23 mouse cellular contexts compared by ENCODE assay signal in the genomic region with DNA sequence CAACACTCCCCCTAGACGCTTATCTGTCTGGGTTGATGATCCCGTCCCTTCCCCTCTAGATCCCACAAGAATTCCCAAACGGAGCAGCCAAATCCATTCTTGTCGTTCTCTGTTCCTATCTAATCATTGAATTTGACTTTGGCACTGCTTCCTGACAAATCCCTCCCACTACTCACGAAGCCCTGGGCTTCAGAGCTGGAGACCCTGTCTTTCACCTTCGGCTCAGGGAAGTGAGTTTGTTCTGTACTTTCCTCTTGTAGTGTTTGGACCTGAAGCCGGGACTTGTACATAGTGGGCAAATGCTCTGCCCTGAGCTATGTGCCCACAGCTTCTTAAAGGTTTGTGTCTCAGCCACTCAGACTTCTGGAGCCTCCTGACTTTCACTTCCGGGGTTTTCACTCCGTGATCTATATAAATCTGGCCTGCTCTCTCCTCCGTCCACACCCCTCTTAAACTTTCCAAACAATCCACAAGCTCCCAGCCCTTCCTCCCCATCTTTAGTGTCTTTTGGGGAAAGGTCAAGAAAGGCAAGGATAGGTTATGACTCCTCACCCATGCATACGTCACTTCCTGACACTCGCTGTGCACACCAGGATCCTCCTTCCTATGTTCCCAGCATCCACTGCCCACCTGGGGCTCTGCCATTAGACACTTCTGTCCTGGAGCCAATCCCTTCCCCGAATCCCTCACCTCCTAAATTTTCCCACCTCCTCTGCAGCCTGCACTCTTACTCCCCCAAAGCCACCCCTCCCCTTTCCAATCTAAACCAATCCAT.
A peak's percentile ranks its signal among the peaks of the same experiment; 100 is the strongest.
DNase-seq lines count a peak whose midpoint lies in the region; ATAC-seq and TF ChIP-seq lines count a peak whose summit lies in the region.
"Had no signal": no experiment of that assay in that cellular context is flagged by ENCODE, and none has a peak within 500 bp of the region (broad histone marks: within the 10 kb centered on the region; RNA-seq: fewer than 3 reads in every experiment).

No protein-coding gene starts in this region.

- no peaks in the 10 kb centered on the region for H3K9me3 ChIP-seq in embryonic facial prominence, embryonic 13.5 days
- no peaks in the 10 kb centered on the region for H3K9me3 ChIP-seq in embryonic facial prominence, embryonic 10.5 days
- H3K9me3 ChIP-seq in heart, postnatal 0 days (replicated peaks; ENCODE audit: control insufficient read depth, low read length): no peaks in the 10 kb centered on the region
- H3K9me3 ChIP-seq in heart, embryonic 11.5 days (replicated peaks; ENCODE audit: control insufficient read depth, low read length): no peaks in the 10 kb centered on the region
- H3K9me3 ChIP-seq in lung, embryonic 16.5 days (ENCODE audit: control insufficient read depth, low read length): no peaks in the 10 kb centered on the region
- no peaks in the 10 kb centered on the region for H3K9me3 ChIP-seq in stomach, postnatal 0 days (ENCODE audit: control insufficient read depth, low read length)
- H3K9me3 ChIP-seq: liver, embryonic 13.5 days; neural tube, embryonic 13.5 days; stomach, embryonic 15.5 days had no signal

- no peak for TF ChIP-seq CTCF in heart, postnatal 0 days (IDR thresholded peaks at IDR 0.05; ENCODE audit: low read depth)
- TF ChIP-seq CTCF in stomach, postnatal 0 days (IDR thresholded peaks at IDR 0.05; ENCODE audit: low read depth): no peak

- H3K4me1 ChIP-seq in embryonic facial prominence, embryonic 13.5 days: peaks cover 17% of the 10 kb centered on the region
- peaks cover 16% of the 10 kb centered on the region for H3K4me1 ChIP-seq in embryonic facial prominence, embryonic 10.5 days
- H3K4me1 ChIP-seq in heart, postnatal 0 days (ENCODE audit: control insufficient read depth, insufficient read depth): peaks cover 9% of the 10 kb centered on the region; the same call in 1 of the 2 replicates
- H3K4me1 ChIP-seq in heart, embryonic 11.5 days (ENCODE audit: control insufficient read depth, insufficient read depth, low read length): no peaks in the 10 kb centered on the region
- peaks cover 8% of the 10 kb centered on the region; the same call in 1 of the 2 replicates for H3K4me1 ChIP-seq in lung, embryonic 16.5 days (replicated peaks; ENCODE audit: control insufficient read depth, insufficient read depth, low read length)
- no peaks in the 10 kb centered on the region for H3K4me1 ChIP-seq in stomach, postnatal 0 days (replicated peaks; ENCODE audit: control insufficient read depth, insufficient read depth)

- no peak for DNase-seq in embryonic facial prominence, embryonic 10.5 days (ENCODE audit: low spot score)
- peak; percentile 5 for DNase-seq in heart, postnatal 0 days (ENCODE audit: low spot score)
- DNase-seq in lung, postnatal 14 days: no peak
- no peak for DNase-seq in stomach, postnatal 0 days (ENCODE audit: low spot score)
- no peak for DNase-seq in frontal cortex, postnatal 36 days (ENCODE audit: low spot score in 2 of 2)
- DNase-seq: adrenal gland, postnatal 25 days; cerebellum, adult 2 months; gastrocnemius, postnatal 14 days; heart, postnatal 4 days; kidney, adult 9 months; left cerebral cortex, postnatal 4 days; liver, embryonic 13.5 days; thymus, postnatal 25 days had no signal

- H3K4me3 ChIP-seq in embryonic facial prominence, embryonic 13.5 days: no peak overlapping the region
- H3K4me3 ChIP-seq in embryonic facial prominence, embryonic 10.5 days: no peak overlapping the region
- no peak overlapping the region for H3K4me3 ChIP-seq in heart, postnatal 0 days (ENCODE audit: low read depth, low read length)
- H3K4me3 ChIP-seq in heart, embryonic 11.5 days (ENCODE audit: low read depth, low read length): no peak overlapping the region
- H3K4me3 ChIP-seq in lung, embryonic 16.5 days (ENCODE audit: low read length): no peak overlapping the region
- no peak overlapping the region for H3K4me3 ChIP-seq in stomach, postnatal 0 days (ENCODE audit: low read depth, low read length)
- H3K4me3 ChIP-seq: layer of hippocampus, adult 2 months; liver, embryonic 13.5 days; neural tube, embryonic 13.5 days; stomach, embryonic 15.5 days had no signal

- no peak overlapping the region for H3K9ac ChIP-seq in embryonic facial prominence, embryonic 13.5 days
- H3K9ac ChIP-seq in heart, postnatal 0 days (replicated peaks; ENCODE audit: low read depth, low read length): 0 out of 2 replicates have a peak overlapping the region, but pooled peaks have one; percentile 17
- H3K9ac ChIP-seq in heart, embryonic 11.5 days (ENCODE audit: low read depth, low read length): no peak overlapping the region
- H3K9ac ChIP-seq in lung, embryonic 16.5 days (ENCODE audit: low read length): 0 out of 2 replicates have a peak overlapping the region, but pooled peaks have one; percentile 19
- H3K9ac ChIP-seq in stomach, postnatal 0 days (ENCODE audit: low read length): no peak overlapping the region
- H3K9ac ChIP-seq: liver, embryonic 13.5 days; neural tube, embryonic 13.5 days; stomach, embryonic 15.5 days had no signal

- WGBS in embryonic facial prominence, embryonic 13.5 days: 74% methylated on average over 13 of the region's 13 CpGs
- WGBS in embryonic facial prominence, embryonic 10.5 days: 77% methylated on average over 13 of the region's 13 CpGs
- 41% methylated on average over 13 of the region's 13 CpGs for WGBS in heart, postnatal 0 days
- WGBS in heart, embryonic 11.5 days (ENCODE audit: insufficient replicate concordance): 46% methylated on average over 13 of the region's 13 CpGs
- 41% methylated on average over 13 of the region's 13 CpGs for WGBS in lung, embryonic 16.5 days
- 51% methylated on average over 13 of the region's 13 CpGs for WGBS in stomach, postnatal 0 days

- no peak overlapping the region for H3K4me2 ChIP-seq in embryonic facial prominence, embryonic 13.5 days
- peak overlapping the region; percentile 32 for H3K4me2 ChIP-seq in heart, postnatal 0 days (ENCODE audit: low read depth, low read length)
- H3K4me2 ChIP-seq in heart, embryonic 11.5 days: no peak overlapping the region
- H3K4me2 ChIP-seq in lung, embryonic 16.5 days (ENCODE audit: low read depth, low read length): peak overlapping the region; percentile 27; the same call in 1 of the 2 replicates
- 0 out of 2 replicates have a peak overlapping the region, but pooled peaks have one; percentile 8 for H3K4me2 ChIP-seq in stomach, postnatal 0 days (replicated peaks; ENCODE audit: low read depth)
- H3K4me2 ChIP-seq: liver, embryonic 13.5 days; midbrain, embryonic 11.5 days; neural tube, embryonic 13.5 days; stomach, embryonic 15.5 days had no signal

- no peak for TF ChIP-seq EP300 in heart, postnatal 0 days (IDR thresholded peaks at IDR 0.05; ENCODE audit: low read depth)
- no peak for TF ChIP-seq EP300 in stomach, postnatal 0 days (optimal IDR thresholded peaks at IDR 0.05)

- ATAC-seq in embryonic facial prominence, embryonic 13.5 days (ENCODE audit: insufficient number of reproducible peaks, insufficient read depth, low FRiP score, low TSS enrichment, low read depth): no peak
- no peak for ATAC-seq in heart, postnatal 0 days (ENCODE audit: insufficient read depth, low read depth)
- ATAC-seq in heart, embryonic 11.5 days (replicated peaks; ENCODE audit: insufficient number of reproducible peaks, low FRiP score, low TSS enrichment): no peak
- ATAC-seq in lung, embryonic 16.5 days (ENCODE audit: low read depth): no peak
- ATAC-seq in stomach, postnatal 0 days (ENCODE audit: low FRiP score, low TSS enrichment): no peak
- ATAC-seq: CD4-positive, CD25-positive, alpha-beta regulatory T cell, adult 4 months; hindbrain, embryonic 16.5 days had no signal

- no peaks in the 10 kb centered on the region for H3K36me3 ChIP-seq in embryonic facial prominence, embryonic 13.5 days
- no peaks in the 10 kb centered on the region for H3K36me3 ChIP-seq in embryonic facial prominence, embryonic 10.5 days (replicated peaks)
- H3K36me3 ChIP-seq in heart, postnatal 0 days (replicated peaks; ENCODE audit: control insufficient read depth, insufficient read depth, low read length): no peaks in the 10 kb centered on the region
- no peaks in the 10 kb centered on the region for H3K36me3 ChIP-seq in heart, embryonic 11.5 days (ENCODE audit: control insufficient read depth, insufficient read depth, low read length)
- H3K36me3 ChIP-seq in lung, embryonic 16.5 days (ENCODE audit: control insufficient read depth, insufficient read depth, low read length): no peaks in the 10 kb centered on the region
- no peaks in the 10 kb centered on the region for H3K36me3 ChIP-seq in stomach, postnatal 0 days (ENCODE audit: control insufficient read depth, insufficient read depth, low read length)
- H3K36me3 ChIP-seq: liver, embryonic 13.5 days; neural tube, embryonic 13.5 days; stomach, embryonic 15.5 days had no signal

- no peaks in the 10 kb centered on the region for H3K27me3 ChIP-seq in embryonic facial prominence, embryonic 13.5 days
- no peaks in the 10 kb centered on the region for H3K27me3 ChIP-seq in embryonic facial prominence, embryonic 10.5 days (replicated peaks; ENCODE audit: low read depth, poor library complexity, severe bottlenecking)
- H3K27me3 ChIP-seq in heart, postnatal 0 days (ENCODE audit: control insufficient read depth, insufficient read depth, low read length): no peaks in the 10 kb centered on the region
- no peaks in the 10 kb centered on the region for H3K27me3 ChIP-seq in heart, embryonic 11.5 days (ENCODE audit: control insufficient read depth, insufficient read depth, low read length)
- no peaks in the 10 kb centered on the region for H3K27me3 ChIP-seq in lung, embryonic 16.5 days (ENCODE audit: control insufficient read depth, insufficient read depth, low read depth, low read length)
- no peaks in the 10 kb centered on the region for H3K27me3 ChIP-seq in stomach, postnatal 0 days (ENCODE audit: control insufficient read depth, insufficient read depth, low read length)
- H3K27me3 ChIP-seq: liver, embryonic 13.5 days; neural tube, embryonic 13.5 days; stomach, embryonic 15.5 days had no signal

- H3K27ac ChIP-seq in embryonic facial prominence, embryonic 13.5 days: 0 out of 2 replicates have a peak overlapping the region, but pooled peaks have one; percentile 22
- no peak overlapping the region for H3K27ac ChIP-seq in embryonic facial prominence, embryonic 10.5 days (replicated peaks)
- no peak overlapping the region for H3K27ac ChIP-seq in heart, postnatal 0 days (ENCODE audit: low read depth)
- H3K27ac ChIP-seq in heart, embryonic 11.5 days (ENCODE audit: low read depth, low read length): no peak overlapping the region
- H3K27ac ChIP-seq in lung, embryonic 16.5 days (ENCODE audit: low read length): no peak overlapping the region
- no peak overlapping the region for H3K27ac ChIP-seq in stomach, postnatal 0 days (replicated peaks)
- H3K27ac ChIP-seq: liver, embryonic 13.5 days; macrophage; neural tube, embryonic 13.5 days; stomach, embryonic 15.5 days had no signal

Comparison
In these comparisons a context has a peak if more than half of its experiments do, and no peak if none do; other contexts are left out.
1. H3K4me2 ChIP-seq: peak in heart, postnatal 0 days (single experiment), lung, embryonic 16.5 days (single experiment) and stomach, postnatal 0 days (single experiment); none in embryonic facial prominence, embryonic 13.5 days (single experiment) and heart, embryonic 11.5 days (single experiment).
2. H3K9ac ChIP-seq: peak in heart, postnatal 0 days (single experiment) and lung, embryonic 16.5 days (single experiment); none in embryonic facial prominence, embryonic 13.5 days (single experiment), heart, embryonic 11.5 days (single experiment) and stomach, postnatal 0 days (single experiment).